Mouse (Mus musculus): Measurements from ENCODE around the gene St6galnac6.

The St6galnac6 gene

GRCm38 (mm10) chr2:32576532-32576931, 23.0 kb upstream of the St6galnac6 start:
- no peak for TF ChIP-seq GATA4 (IDR thresholded peaks at IDR 0.05; ENCODE audit: insufficient replicate concordance, low read length)

- no peak for TF ChIP-seq GATA4 (IDR thresholded peaks at IDR 0.05; ENCODE audit: insufficient replicate concordance, low read length)
Observed at GRCm38 (mm10) chr2:32578146-32579046, 21.1 kb upstream of the St6galnac6 start.

- TF ChIP-seq GATA4 (IDR thresholded peaks at IDR 0.05; ENCODE audit: insufficient replicate concordance, low read length) = no peak
Observed at GRCm38 (mm10) chr2:32581450-32582095, 17.9 kb upstream of the St6galnac6 start.

GRCm38 (mm10) chr2:32582830-32583799, 16.4 kb upstream of the St6galnac6 start:
- no peak for TF ChIP-seq GATA4 (IDR thresholded peaks at IDR 0.05; ENCODE audit: insufficient replicate concordance, low read length)

GRCm38 (mm10) chr2:32585149-32585714, 14.3 kb upstream of the St6galnac6 start:
- TF ChIP-seq GATA4 (IDR thresholded peaks at IDR 0.05; ENCODE audit: insufficient replicate concordance, low read length) = no peak

GRCm38 (mm10) chr2:32586871-32587351, 12.6 kb upstream of the St6galnac6 start, which contains the start of gene St6galnac4:
TSS of gene St6galnac4 (plus strand) at chr2:32587095.
- no peak for TF ChIP-seq GATA4 (IDR thresholded peaks at IDR 0.05; ENCODE audit: insufficient replicate concordance, low read length)

- no peak for TF ChIP-seq GATA4 (IDR thresholded peaks at IDR 0.05; ENCODE audit: insufficient replicate concordance, low read length)
Observed at GRCm38 (mm10) chr2:32587731-32588321, 11.7 kb upstream of the St6galnac6 start.

- no peak for TF ChIP-seq GATA4 (IDR thresholded peaks at IDR 0.05; ENCODE audit: insufficient replicate concordance, low read length)
Observed at GRCm38 (mm10) chr2:32589213-32589795, 10.2 kb upstream of the St6galnac6 start.

GRCm38 (mm10) chr2:32590224-32590623, 9.3 kb upstream of the St6galnac6 start:
- no peak for TF ChIP-seq GATA4 (IDR thresholded peaks at IDR 0.05; ENCODE audit: insufficient replicate concordance, low read length)

- TF ChIP-seq GATA4 (IDR thresholded peaks at IDR 0.05; ENCODE audit: insufficient replicate concordance, low read length) = no peak
Observed at GRCm38 (mm10) chr2:32591249-32591648, 8.3 kb upstream of the St6galnac6 start.

- TF ChIP-seq GATA4 (IDR thresholded peaks at IDR 0.05; ENCODE audit: insufficient replicate concordance, low read length) = no peak
Observed at GRCm38 (mm10) chr2:32596725-32597124, 2.8 kb upstream of the St6galnac6 start.

GRCm38 (mm10) chr2:32597248-32597647, 2.3 kb upstream of the St6galnac6 start:
- TF ChIP-seq GATA4 (IDR thresholded peaks at IDR 0.05; ENCODE audit: insufficient replicate concordance, low read length) = no peak

GRCm38 (mm10) chr2:32597699-32598098, 1.8 kb upstream of the St6galnac6 start:
- no peak for TF ChIP-seq GATA4 (IDR thresholded peaks at IDR 0.05; ENCODE audit: insufficient replicate concordance, low read length)

- TF ChIP-seq GATA4 (IDR thresholded peaks at IDR 0.05; ENCODE audit: insufficient replicate concordance, low read length) = no peak
Observed at GRCm38 (mm10) chr2:32598506-32598905, 1.0 kb upstream of the St6galnac6 start.
